Mouse (Mus musculus): ENCODE measurements around the gene Smoc1.

Gene Smoc1

DNA sequence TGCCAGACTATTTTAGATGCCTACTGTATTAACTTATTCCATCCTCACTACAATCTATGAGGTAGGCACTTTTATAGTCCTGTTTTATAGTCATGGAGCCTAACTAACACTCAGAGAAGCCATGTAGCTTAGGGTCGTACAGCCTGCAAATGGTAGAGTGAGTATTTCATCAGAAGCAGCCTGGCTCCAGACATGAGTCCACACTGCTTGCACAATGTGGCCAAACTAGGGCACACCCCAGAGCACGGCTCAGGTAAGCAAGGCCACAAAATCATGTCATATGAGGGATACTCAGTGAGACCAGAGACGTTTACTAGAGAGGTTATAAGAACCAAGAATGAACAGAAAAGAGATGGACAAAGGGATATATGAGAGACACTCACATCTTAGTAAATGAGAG lies 100.2 kb downstream of the Smoc1 start:
- no peak for DNase-seq (ENCODE audit: low read depth, low spot score)

- no peak for DNase-seq (ENCODE audit: low read depth, low spot score)
Observed at GRCm38 (mm10) chr12:81128693-81129092, 102.1 kb downstream of the Smoc1 start.

DNA sequence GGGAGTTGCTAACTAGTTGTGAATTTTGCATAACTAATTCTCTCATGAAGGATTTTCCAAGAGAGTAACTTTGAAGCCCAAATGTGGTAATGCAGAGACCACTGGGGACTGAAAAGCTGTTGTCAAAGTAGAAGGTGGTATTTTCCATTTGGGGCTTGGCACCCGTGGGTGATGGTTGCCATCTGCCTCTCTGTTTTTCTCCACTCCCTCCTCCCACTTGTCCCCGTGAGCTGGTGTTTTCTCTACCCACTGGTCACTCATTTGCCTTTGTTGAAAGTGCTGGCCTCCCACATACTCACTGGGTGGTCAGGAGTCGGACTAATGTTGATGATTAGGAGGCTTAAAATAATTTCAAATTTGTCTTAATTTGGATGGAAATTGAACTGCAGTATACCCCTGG lies 104.1 kb downstream of the Smoc1 start:
- DNase-seq (ENCODE audit: low read depth, low spot score): no peak

- no peak for DNase-seq (ENCODE audit: low read depth, low spot score)
Observed at GRCm38 (mm10) chr12:81131114-81131513, 104.5 kb downstream of the Smoc1 start.

GRCm38 (mm10) chr12:81133055-81133665 lies 106.6 kb downstream of the Smoc1 start:
- no peak for DNase-seq (ENCODE audit: low read depth, low spot score)

DNA sequence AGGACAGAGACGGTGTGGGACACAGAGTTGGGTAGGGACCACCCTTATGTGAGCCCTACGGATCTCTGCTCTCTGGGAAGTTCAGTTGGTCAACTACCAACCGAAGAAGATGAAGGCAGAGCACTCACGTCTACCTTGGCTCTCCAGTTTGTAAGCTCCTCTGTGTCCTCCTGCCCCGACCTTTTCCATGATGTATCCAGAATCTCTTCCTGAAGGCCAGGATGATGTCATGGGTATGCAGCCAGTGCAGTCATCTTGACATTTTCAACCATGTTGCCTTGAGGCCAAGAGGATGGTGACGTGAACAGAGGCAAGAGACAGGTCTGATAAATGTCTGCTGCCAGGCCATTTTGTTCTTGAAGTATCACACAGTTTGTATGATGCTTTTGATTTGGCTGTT lies 111.6 kb downstream of the Smoc1 start:
- DNase-seq (ENCODE audit: low read depth, low spot score): no peak

GRCm38 (mm10) chr12:81139463-81139862 lies 112.9 kb downstream of the Smoc1 start:
- no peak for DNase-seq (ENCODE audit: low read depth, low spot score)

DNA sequence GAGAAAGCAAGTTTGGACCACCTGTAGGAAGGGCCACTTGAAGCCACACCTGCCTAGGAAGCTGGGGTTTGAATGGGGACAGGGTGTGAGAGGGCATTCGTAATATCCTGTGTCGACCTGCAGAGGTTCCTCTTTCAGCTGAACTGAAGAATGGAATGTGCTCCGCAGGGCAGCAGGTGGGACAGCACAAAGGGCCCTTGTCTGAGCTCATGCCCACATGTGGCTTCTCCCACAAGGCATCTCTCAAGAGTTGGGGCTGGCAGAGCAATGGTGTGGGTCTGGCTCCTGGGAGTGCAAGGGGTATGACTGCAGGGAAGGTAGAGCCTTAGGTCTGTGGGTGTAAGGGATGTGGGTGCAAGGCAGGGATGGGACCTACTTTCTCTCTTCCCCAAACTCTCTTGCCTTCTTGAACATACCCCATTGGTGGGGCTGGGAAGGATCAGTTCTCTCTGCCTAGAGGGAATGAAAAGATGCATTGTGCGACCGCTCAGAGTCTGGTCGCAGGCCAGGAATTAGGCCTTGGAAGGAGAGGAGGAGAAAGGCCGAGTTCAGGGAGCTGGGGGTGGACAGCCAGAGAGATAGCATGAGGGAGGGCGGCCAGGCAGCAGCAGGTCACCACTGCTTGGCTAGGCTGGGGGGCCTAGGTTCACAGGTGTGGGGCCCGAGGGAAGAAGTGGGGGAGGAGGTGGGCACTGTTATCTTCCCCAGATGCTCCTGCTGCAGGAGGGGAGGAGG lies 114.2 kb downstream of the Smoc1 start:
- DNase-seq (ENCODE audit: low read depth, low spot score): no peak

- DNase-seq (ENCODE audit: low read depth, low spot score): no peak
Observed at GRCm38 (mm10) chr12:81141329-81141711, 114.7 kb downstream of the Smoc1 start.

DNA sequence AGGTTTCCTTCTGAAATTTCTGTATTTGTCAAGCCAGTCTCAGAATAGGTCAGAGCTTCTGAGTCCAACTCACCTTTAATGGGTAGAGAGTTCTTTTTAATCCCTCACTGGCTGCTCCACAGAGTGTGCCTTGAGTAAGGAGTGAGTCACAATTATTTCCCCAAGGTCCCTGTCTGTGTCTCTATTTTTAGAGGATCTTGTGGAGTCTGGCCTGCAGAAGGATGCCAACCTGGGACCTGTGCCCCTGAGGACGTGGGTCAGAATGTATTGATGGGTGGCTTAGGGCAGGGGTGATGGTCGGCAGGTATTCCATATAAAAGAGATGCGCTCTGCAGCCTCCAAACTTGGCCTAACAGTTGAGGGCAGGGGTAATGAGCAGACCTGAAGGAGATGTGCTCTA lies 115.6 kb downstream of the Smoc1 start:
- DNase-seq (ENCODE audit: low read depth, low spot score): no peak

DNA sequence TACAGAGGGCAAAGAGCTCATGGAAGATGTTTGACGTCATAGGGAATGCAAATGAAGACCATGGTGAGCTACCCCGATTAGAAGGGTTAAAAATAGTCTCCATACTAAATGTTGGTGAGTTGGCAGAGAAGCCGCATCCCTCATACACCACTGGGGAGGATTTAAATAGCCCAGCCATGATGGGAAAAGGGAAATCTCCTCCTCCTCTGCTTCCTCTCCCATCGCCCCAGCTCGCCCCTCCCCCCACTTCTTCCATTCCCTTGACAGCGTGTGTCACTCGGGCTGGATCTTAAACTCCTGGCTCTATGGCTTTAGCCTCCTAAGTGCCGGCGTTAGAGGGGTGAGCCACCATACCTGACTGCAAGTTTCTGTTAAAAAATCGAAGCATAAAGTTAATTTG lies 117.6 kb downstream of the Smoc1 start:
- DNase-seq (ENCODE audit: low read depth, low spot score): no peak

- DNase-seq (ENCODE audit: low read depth, low spot score): no peak
Observed at GRCm38 (mm10) chr12:81146417-81147180, 120.0 kb downstream of the Smoc1 start.

GRCm38 (mm10) chr12:81147956-81148355 lies 121.3 kb downstream of the Smoc1 start:
- no peak for DNase-seq (ENCODE audit: low read depth, low spot score)

- no peak for DNase-seq (ENCODE audit: low read depth, low spot score)
Observed at GRCm38 (mm10) chr12:81150917-81151316, 124.3 kb downstream of the Smoc1 start.

- no peak for DNase-seq (ENCODE audit: low read depth, low spot score)
Observed at GRCm38 (mm10) chr12:81152082-81152481, 125.5 kb downstream of the Smoc1 start.

DNA sequence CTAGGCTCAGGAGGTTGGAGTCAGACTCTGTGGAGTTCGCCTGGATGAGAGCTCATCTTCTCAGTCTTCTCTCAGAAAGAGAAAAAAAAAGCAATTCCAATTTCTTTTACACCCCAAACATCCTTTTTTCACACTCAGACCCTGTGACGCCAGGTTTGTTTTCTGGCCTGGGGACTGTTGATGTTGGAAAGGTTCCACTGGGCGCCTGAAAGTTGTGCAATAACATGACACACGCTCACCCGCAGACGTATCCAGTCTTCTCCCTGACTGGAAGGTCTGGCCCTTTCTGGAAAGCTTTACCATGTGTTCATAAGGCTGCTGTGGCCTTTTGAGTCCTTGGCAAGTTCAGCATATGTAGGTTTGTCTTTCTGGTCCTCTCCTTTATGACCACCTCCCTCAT lies 129.1 kb downstream of the Smoc1 start:
- DNase-seq (ENCODE audit: low read depth, low spot score): no peak

DNA sequence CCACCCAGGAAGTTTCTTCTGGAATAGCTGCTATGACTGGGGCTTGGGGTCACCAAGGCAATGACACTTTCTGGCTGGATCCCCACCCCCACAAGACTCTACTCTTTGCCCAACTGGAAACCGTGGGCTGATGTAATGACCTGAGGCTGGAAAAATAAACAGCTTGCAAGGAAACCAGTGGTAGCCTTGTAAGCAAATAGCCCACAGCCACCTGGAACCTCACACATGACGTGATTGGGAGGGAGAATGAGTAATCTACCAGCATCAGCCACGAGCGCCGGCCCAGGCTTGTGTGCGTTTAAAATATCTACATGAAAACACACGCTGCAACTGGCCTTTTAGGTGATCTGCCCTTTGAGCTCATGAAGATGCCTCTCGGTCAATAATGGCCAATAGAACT lies 130.2 kb downstream of the Smoc1 start:
- DNase-seq (ENCODE audit: low read depth, low spot score): no peak

- DNase-seq (ENCODE audit: low read depth, low spot score): no peak
Observed at GRCm38 (mm10) chr12:81159947-81160346, 133.3 kb downstream of the Smoc1 start.

DNA sequence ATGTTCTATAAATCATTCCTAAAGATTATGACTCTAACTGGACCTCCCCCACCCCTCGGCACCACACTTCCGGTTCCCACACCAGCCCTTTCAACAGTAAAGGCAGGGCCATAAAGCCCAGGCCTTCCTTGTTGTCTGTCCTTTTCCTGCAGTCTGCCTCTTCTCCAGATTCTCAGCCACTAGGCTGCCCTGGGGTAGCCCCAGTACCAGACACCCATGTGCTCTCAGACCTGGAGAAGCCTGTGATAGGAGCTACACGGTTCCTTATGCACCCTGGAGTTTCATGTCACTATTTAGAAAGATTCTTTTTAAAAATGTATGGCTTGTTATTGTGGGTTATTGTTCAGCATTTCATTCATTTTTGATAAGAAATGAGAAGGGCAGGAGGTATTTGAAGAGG lies 133.8 kb downstream of the Smoc1 start:
- DNase-seq (ENCODE audit: low read depth, low spot score): no peak

- DNase-seq (ENCODE audit: low read depth, low spot score): no peak
Observed at GRCm38 (mm10) chr12:81160831-81161230, 134.2 kb downstream of the Smoc1 start.

DNA sequence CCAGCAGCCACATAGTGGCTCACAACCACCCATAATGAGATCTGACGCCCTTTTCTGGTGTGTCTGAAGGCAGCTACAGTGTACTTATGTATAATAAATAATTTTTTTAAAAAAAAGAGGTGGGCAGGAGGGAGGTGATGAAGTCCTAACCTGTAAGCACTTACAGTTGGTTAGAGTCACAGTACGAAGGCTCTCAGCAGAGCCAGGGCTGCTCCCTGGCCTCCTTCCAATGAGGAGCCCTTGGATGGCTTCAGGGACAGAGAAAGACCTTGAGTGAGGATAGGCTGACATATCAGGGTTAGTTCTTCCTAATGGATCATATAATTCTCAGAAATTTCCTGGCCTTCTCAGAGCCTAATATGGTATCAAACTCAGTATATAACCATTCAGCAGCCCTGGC lies 134.7 kb downstream of the Smoc1 start:
- DNase-seq (ENCODE audit: low read depth, low spot score): no peak

DNA sequence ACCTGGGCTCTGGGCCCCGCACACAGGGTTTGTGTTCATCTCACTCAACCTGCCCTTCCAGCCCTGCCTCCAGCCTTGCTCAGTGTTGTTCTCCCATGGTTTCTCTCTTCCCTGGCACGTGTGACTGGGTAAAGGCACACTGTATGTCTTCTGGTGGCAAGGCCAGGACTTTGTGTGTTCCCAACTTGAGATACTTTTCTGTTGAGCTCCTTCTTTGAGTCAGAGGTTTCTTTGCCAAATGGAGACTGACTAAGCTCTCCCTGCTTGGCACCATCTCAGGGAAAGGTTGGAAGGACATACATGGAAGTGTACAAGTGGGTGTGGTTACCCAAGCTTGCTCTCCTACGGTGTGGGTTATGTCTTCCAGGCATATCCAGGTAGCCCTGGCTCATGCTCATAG lies 136.5 kb downstream of the Smoc1 start:
- DNase-seq (ENCODE audit: low read depth, low spot score): no peak

- DNase-seq (ENCODE audit: low read depth, low spot score): no peak
Observed at GRCm38 (mm10) chr12:81163566-81163965, 137.0 kb downstream of the Smoc1 start.
